In genomic region chr3:35688781-35689180, GRCm38 (mm10) we compare ENCODE assay signal across 9 mouse cellular contexts.
DNase-seq lines count a peak whose midpoint lies in the region; ATAC-seq and TF ChIP-seq lines count a peak whose summit lies in the region.
"Had no signal": no experiment of that assay in that cellular context is flagged by ENCODE, and none has a peak within 500 bp of the region (broad histone marks: within the 10 kb centered on the region; RNA-seq: fewer than 3 reads in every experiment).

No protein-coding gene starts in this region.

- intact Hi-C loops in gastrocnemius, adult 2 months (cut with DNase I): loop anchor here (2.0 to 5.0 kb wide), 2 partner anchors 284 to 372 kb away; no protein-coding TSS in a partner anchor
- intact Hi-C loops in left cerebral cortex, postnatal 14 days (cut with DNase I): loop anchor here (2.0 to 10.0 kb wide), 2 partner anchors 286 to 370 kb away; no protein-coding TSS in a partner anchor

- no peaks in the 10 kb centered on the region for H3K9me3 ChIP-seq in hindbrain, embryonic 14.5 days (ENCODE audit: control insufficient read depth, low read length)
- no peaks in the 10 kb centered on the region for H3K9me3 ChIP-seq in neural tube, embryonic 13.5 days
- H3K9me3 ChIP-seq: limb, embryonic 15.5 days had no signal

- no peak overlapping the region for H3K4me3 ChIP-seq in gastrocnemius, adult 2 months
- H3K4me3 ChIP-seq in cerebellum, adult 2 months (replicated peaks; ENCODE audit: insufficient read depth, low read depth, low read length): no peak overlapping the region
- no peak overlapping the region for H3K4me3 ChIP-seq in hindbrain, embryonic 14.5 days (replicated peaks; ENCODE audit: low read length)
- no peak overlapping the region for H3K4me3 ChIP-seq in neural tube, embryonic 13.5 days
- H3K4me3 ChIP-seq: limb, embryonic 15.5 days had no signal

- no peak for TF ChIP-seq POLR2A in cerebellum, adult 2 months (IDR thresholded peaks at IDR 0.05; ENCODE audit: borderline replicate concordance, insufficient read depth, low read length)

- no peaks in the 10 kb centered on the region for H3K36me3 ChIP-seq in hindbrain, embryonic 14.5 days (replicated peaks; ENCODE audit: control insufficient read depth, insufficient read depth)
- no peaks in the 10 kb centered on the region for H3K36me3 ChIP-seq in neural tube, embryonic 13.5 days
- H3K36me3 ChIP-seq: limb, embryonic 15.5 days had no signal

- H3K9ac ChIP-seq in hindbrain, embryonic 14.5 days: no peak overlapping the region
- H3K9ac ChIP-seq in neural tube, embryonic 13.5 days: no peak overlapping the region
- H3K9ac ChIP-seq: limb, embryonic 15.5 days had no signal

- DNase-seq in gastrocnemius, adult 2 months: no peak
- no peak for DNase-seq in gastrocnemius, postnatal 10 days
- peak; percentile 85 for DNase-seq in CD4-positive, CD25-positive, alpha-beta regulatory T cell, adult 2 months (ENCODE audit: low read depth, low spot score)
- peak; percentile 27 to 41 for DNase-seq in cerebellum, adult 2 months
- DNase-seq in hindbrain, embryonic 14.5 days (ENCODE audit: low spot score): peak; percentile 83
- peak; percentile 49 to 54 for DNase-seq in left cerebral cortex, postnatal 14 days (ENCODE audit: low spot score in 2 of 2)
- DNase-seq in urinary bladder, postnatal 25 days (ENCODE audit: low spot score): no peak

- H3K4me1 ChIP-seq in cerebellum, adult 2 months (ENCODE audit: control insufficient read depth, insufficient read depth, low read length): no peaks in the 10 kb centered on the region
- H3K4me1 ChIP-seq in hindbrain, embryonic 14.5 days (replicated peaks; ENCODE audit: control insufficient read depth, insufficient read depth, low read length): no peaks in the 10 kb centered on the region
- no peaks in the 10 kb centered on the region for H3K4me1 ChIP-seq in neural tube, embryonic 13.5 days (replicated peaks)
- H3K4me1 ChIP-seq: limb, embryonic 15.5 days had no signal

- peak; percentile 64 for TF ChIP-seq CTCF in gastrocnemius, adult 2 months (IDR thresholded peaks at IDR 0.05)
- TF ChIP-seq CTCF in cerebellum, adult 2 months (IDR thresholded peaks at IDR 0.05; ENCODE audit: borderline replicate concordance, insufficient read depth, low read depth, low read length): peak; percentile 78

- 13% methylated on average over 4 of the region's 4 CpGs for WGBS in cerebellum, adult 2 months
- 29% methylated on average over 4 of the region's 4 CpGs for WGBS in hindbrain, embryonic 14.5 days
- 29% methylated on average over 4 of the region's 4 CpGs for WGBS in neural tube, embryonic 13.5 days

- ATAC-seq in hindbrain, embryonic 14.5 days (ENCODE audit: low FRiP score): peak; percentile 84
- ATAC-seq in neural tube, embryonic 13.5 days (ENCODE audit: low read depth): peak; percentile 50

- H3K27ac ChIP-seq in gastrocnemius, adult 2 months: no peak overlapping the region
- no peak overlapping the region for H3K27ac ChIP-seq in cerebellum, adult 2 months (ENCODE audit: insufficient read depth, low read length)
- no peak overlapping the region for H3K27ac ChIP-seq in hindbrain, embryonic 14.5 days
- H3K27ac ChIP-seq in neural tube, embryonic 13.5 days (replicated peaks): no peak overlapping the region
- H3K27ac ChIP-seq: limb, embryonic 15.5 days had no signal

- no peaks in the 10 kb centered on the region for H3K27me3 ChIP-seq in cerebellum, adult 2 months (ENCODE audit: control insufficient read depth, insufficient read depth, low read length)
- no peaks in the 10 kb centered on the region for H3K27me3 ChIP-seq in hindbrain, embryonic 14.5 days (ENCODE audit: control insufficient read depth, insufficient read depth, low read length)
- no peaks in the 10 kb centered on the region for H3K27me3 ChIP-seq in neural tube, embryonic 13.5 days
- H3K27me3 ChIP-seq: limb, embryonic 15.5 days had no signal

- no peak overlapping the region for H3K4me2 ChIP-seq in hindbrain, embryonic 14.5 days (replicated peaks)
- no peak overlapping the region for H3K4me2 ChIP-seq in neural tube, embryonic 13.5 days
- H3K4me2 ChIP-seq: limb, embryonic 15.5 days had no signal

Comparison
In these comparisons a context has a peak if more than half of its experiments do, and no peak if none do; other contexts are left out.
1. DNase-seq: peak in CD4-positive, CD25-positive, alpha-beta regulatory T cell, adult 2 months (single experiment), cerebellum, adult 2 months (2 of 2), hindbrain, embryonic 14.5 days (single experiment) and left cerebral cortex, postnatal 14 days (2 of 2); none in gastrocnemius, adult 2 months (single experiment), gastrocnemius, postnatal 10 days (single experiment) and urinary bladder, postnatal 25 days (single experiment).